Mouse (Mus musculus): ENCODE data around the gene Spns2.

DNA sequence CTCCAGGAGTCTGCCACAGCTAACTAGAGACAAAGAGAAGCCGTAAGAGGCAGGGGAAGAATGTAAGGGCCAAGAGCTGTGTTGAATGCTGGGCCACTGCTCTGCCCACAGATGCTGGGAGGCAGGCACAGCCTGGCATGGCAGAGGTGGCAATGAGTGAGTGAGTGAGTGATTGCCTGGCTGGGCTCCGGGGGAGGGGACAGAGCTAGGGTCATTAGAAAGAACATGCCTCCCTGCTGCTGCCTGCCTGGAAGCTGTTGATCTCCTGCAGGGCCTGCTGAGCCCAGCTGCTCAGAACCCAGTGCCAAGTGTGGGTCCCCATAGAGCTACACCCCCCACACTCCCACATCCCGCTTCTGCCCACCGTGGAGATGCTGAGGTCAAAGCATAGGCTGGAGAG lies 7.7 kb upstream of the Spns2 start:
- TF ChIP-seq CTCF (IDR thresholded peaks at IDR 0.05) (no peak), EP300 (IDR thresholded peaks at IDR 0.05) (no peak)

Data from lung, postnatal 0 days (tissue).